Mouse (Mus musculus) megakaryocyte, embryonic 14.5 days (primary cell): ENCODE data around the gene Ppm1h. TPM values are rescaled to one million over a fixed set of nuclear protein-coding genes. Genes with fewer than 3 reads are reported as not detected.
A peak's percentile ranks its signal among the peaks of the same experiment; 100 is the strongest.

Experiments used
- H3K27me3 ChIP-seq: replicated peaks from 2 replicates; pipeline ENCODE3; 2012; ENCODE audit warnings: inconsistent platforms
- H3K36me3 ChIP-seq: replicated peaks from 2 replicates; pipeline ENCODE3; 2012; ENCODE audit warnings: low read length, inconsistent platforms, mixed read lengths
- H3K4me1 ChIP-seq: 2 replicates; pipeline ENCODE4 v1.6.1; 2012; ENCODE audit warnings: inconsistent platforms
- H3K4me3 ChIP-seq: replicated peaks from 2 replicates; pipeline ENCODE3; 2012; ENCODE audit warnings: moderate library complexity, mild to moderate bottlenecking, inconsistent platforms
- H3K9me3 ChIP-seq: 2 replicates; pipeline ENCODE4 v1.6.1; 2012; ENCODE audit warnings: inconsistent platforms
- FLI1 ChIP-seq: IDR thresholded peaks from 2 replicates; pipeline ENCODE4 v1.6.1; 2012; ENCODE audit warnings: low read length, inconsistent platforms, mixed read lengths
- GATA1 ChIP-seq: IDR thresholded peaks from 3 replicates; pipeline ENCODE4 v1.6.1; 2012; ENCODE audit warnings: mixed read lengths, low read length, inconsistent platforms, borderline replicate concordance
- polyA plus RNA-seq: library from polyadenylated mRNA; stranded (reverse); fragments of >175 nt; gene quantifications from 2 replicates; pipeline ENCODE4 v1.2.3, GENCODE M21; 2012; ENCODE audit warnings: low replicate concordance; ENCODE audit not compliant: insufficient read depth

The Ppm1h gene
- polyA plus RNA-seq, 1 experiment, result 5.5 TPM

DNA sequence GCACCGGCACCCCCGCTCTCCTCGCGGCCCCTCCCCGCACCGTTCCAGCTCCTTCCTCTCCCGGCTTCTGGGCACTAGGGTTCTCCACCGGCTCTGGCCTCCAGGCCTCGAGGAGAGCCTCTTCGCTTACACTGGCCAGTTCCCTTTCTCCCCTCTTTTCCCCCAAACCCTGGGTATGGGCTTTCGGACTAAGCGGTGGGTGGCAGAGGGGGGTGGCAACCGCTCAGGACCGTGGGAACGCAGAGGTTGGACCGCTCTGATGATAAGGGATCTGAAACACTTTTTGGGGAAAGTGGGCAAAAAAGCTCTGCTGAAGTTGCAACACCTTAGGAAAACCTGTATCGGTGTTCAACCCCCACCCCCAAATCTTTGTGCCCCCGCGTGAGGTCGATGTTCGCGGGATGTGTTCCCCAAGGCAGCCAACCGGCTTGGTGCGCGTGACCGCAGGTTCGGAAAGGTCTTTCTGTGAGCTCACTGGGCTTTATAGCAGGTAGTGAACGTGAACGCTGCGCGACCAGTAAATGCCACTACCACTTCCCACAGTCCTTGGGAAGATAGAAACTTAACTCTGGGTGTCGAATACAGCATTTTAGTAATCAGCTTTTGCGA lies 979 bp downstream of the Ppm1h start:
- H3K27me3 ChIP-seq, result peaks cover 40% of the 10 kb centered on the region
- no peak for TF ChIP-seq GATA1
- no peak for TF ChIP-seq FLI1
- no peaks in the 10 kb centered on the region for H3K36me3 ChIP-seq
- no peaks in the 10 kb centered on the region for H3K9me3 ChIP-seq
- peak overlapping the region; percentile 91 for H3K4me3 ChIP-seq
- peaks cover 24% of the 10 kb centered on the region for H3K4me1 ChIP-seq

DNA sequence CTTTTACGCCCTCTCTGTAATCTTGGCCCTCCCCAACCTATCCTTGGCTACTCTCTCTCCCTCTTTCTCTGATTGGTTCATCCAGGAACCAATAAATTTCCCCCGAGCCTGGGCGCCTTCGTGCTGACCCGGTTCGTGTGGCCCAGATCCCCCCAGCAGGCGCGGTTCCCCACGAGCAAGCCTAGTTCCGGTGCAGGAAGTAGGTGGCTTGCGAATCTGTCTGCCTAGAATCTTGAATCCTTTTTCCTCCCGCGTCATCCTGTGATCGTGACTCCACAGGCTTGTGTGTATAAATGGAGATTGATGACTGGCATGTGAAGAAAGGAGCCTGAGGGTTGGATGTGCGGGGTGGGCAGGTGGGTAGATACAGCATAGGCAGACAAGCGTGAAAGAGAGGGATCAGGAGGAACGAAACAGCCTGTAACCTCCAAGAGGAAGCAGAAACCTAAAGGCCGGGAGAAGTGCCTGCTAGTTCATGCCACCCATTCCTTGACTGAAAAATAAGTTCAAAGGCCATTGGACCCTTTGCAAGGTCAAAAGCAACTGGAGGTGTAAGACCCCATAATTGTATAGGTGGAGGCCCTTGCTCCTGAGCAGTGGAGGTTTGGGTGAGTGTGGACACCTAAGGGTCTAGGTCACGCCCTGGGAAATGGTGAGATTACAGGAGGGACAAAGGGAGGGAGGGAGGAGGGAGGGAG lies 2.0 kb downstream of the Ppm1h start:
- no peaks in the 10 kb centered on the region for H3K36me3 ChIP-seq
- TF ChIP-seq FLI1 (no peak), GATA1 (no peak)
- H3K4me3 ChIP-seq, result peak overlapping the region; percentile 91
- peaks cover 40% of the 10 kb centered on the region for H3K27me3 ChIP-seq
- peaks cover 24% of the 10 kb centered on the region for H3K4me1 ChIP-seq
- H3K9me3 ChIP-seq, result no peaks in the 10 kb centered on the region

- H3K4me1 ChIP-seq, result peaks cover 24% of the 10 kb centered on the region
- H3K9me3 ChIP-seq, result no peaks in the 10 kb centered on the region
These were observed 2.5 kb downstream of the Ppm1h start for GRCm38 (mm10) chr10:122681085-122681408.

GRCm38 (mm10) chr10:122683819-122684330 lies 5.3 kb downstream of the Ppm1h start:
- Histone ChIP-seq H3K4me3 (no peak overlapping the region), H3K36me3 (peaks cover 3% of the 10 kb centered on the region), H3K9me3 (no peaks in the 10 kb centered on the region), H3K4me1 (peaks cover 19% of the 10 kb centered on the region), H3K27me3 (peaks cover 25% of the 10 kb centered on the region)
- TF ChIP-seq GATA1, result no peak
- TF ChIP-seq FLI1, result no peak

More at GRCm38 (mm10) chr10:122681085-122681408, 2.5 kb downstream of the Ppm1h start:
- TF ChIP-seq FLI1 (no peak), GATA1 (no peak)
- Histone ChIP-seq H3K27me3 (peaks cover 40% of the 10 kb centered on the region), H3K4me3 (no peak overlapping the region), H3K36me3 (no peaks in the 10 kb centered on the region)

DNA sequence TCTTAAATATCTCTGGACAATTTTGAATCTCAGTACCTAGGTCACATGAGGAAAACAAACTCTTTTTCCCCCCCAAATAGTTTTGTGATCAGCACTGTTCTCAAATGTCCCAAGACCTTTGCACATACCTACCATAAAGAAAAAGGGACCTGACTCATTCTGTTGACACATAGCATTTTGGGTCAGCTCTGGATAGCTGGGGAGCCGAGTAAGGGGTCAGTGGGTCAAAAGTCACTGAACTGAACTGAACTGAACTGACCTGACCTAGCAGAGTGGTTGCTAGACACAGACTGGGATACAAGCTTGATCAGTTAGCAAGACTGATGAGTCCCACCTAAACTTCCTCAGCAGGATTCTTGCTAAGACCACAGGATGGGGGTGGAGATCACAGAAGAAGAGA lies 6.7 kb downstream of the Ppm1h start:
- Histone ChIP-seq H3K9me3 (no peaks in the 10 kb centered on the region), H3K4me3 (no peak overlapping the region), H3K36me3 (peaks cover 3% of the 10 kb centered on the region), H3K27me3 (peaks cover 11% of the 10 kb centered on the region), H3K4me1 (peaks cover 5% of the 10 kb centered on the region)
- no peak for TF ChIP-seq GATA1
- TF ChIP-seq FLI1, result no peak

DNA sequence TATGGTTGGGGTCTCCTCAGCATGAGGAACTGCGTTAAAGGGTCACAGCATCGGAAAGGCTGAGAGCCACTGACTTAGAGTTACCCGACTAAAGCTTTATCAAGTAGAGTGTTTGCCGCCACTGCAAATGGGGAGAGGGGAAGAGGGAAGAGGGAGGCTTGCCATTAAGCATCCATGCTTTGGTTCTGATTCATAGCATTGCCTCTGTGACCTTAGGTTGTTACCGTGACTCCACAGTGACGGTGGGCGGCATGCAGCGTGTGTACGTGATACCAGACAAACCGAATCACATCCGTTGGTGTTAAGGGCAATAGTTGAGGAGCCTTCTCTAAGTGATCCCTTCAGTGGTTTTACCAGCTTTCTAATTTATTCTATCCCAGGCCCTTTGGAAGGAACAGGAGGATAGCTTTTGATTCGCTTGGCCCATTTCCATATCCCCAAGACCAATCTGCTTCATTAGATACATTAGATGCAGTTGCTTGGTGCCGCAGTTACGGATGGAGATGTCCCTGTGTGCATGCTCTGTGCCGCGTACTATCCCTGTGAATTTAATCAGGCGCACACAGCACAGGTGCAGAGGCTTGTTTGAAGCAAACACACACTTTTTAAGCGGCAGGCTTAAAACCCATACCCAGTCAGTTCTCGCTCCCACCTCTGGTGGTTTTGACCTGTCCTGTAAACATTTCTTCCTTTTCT lies 7.4 kb downstream of the Ppm1h start:
- TF ChIP-seq GATA1 (no peak), FLI1 (no peak)
- Histone ChIP-seq H3K36me3 (peaks cover 3% of the 10 kb centered on the region), H3K4me1 (no peaks in the 10 kb centered on the region), H3K4me3 (peak overlapping the region; percentile 21), H3K27me3 (peaks cover 6% of the 10 kb centered on the region), H3K9me3 (no peaks in the 10 kb centered on the region)

- TF ChIP-seq FLI1, result no peak
- no peak for TF ChIP-seq GATA1
- Histone ChIP-seq H3K9me3 (no peaks in the 10 kb centered on the region), H3K4me1 (no peaks in the 10 kb centered on the region)
These were observed 12.1 kb downstream of the Ppm1h start for GRCm38 (mm10) chr10:122690698-122691097.

GRCm38 (mm10) chr10:122693158-122693777 lies 14.7 kb downstream of the Ppm1h start:
- no peaks in the 10 kb centered on the region for H3K36me3 ChIP-seq
- H3K27me3 ChIP-seq, result no peaks in the 10 kb centered on the region
- H3K4me1 ChIP-seq, result no peaks in the 10 kb centered on the region
- TF ChIP-seq GATA1 (no peak), FLI1 (no peak)
- H3K9me3 ChIP-seq, result peaks cover 10% of the 10 kb centered on the region; the same call in 1 of the 2 replicates
- H3K4me3 ChIP-seq, result no peak overlapping the region

More at GRCm38 (mm10) chr10:122690698-122691097, 12.1 kb downstream of the Ppm1h start:
- Histone ChIP-seq H3K4me3 (no peak overlapping the region), H3K36me3 (peaks cover 3% of the 10 kb centered on the region), H3K27me3 (no peaks in the 10 kb centered on the region)

- no peaks in the 10 kb centered on the region for H3K36me3 ChIP-seq
These were observed 15.5 kb downstream of the Ppm1h start for GRCm38 (mm10) chr10:122693911-122694618.

More at GRCm38 (mm10) chr10:122693911-122694618, 15.5 kb downstream of the Ppm1h start:
- H3K9me3 ChIP-seq, result peaks cover 10% of the 10 kb centered on the region; the same call in 1 of the 2 replicates
- H3K4me1 ChIP-seq, result no peaks in the 10 kb centered on the region
- H3K4me3 ChIP-seq, result no peak overlapping the region
- H3K27me3 ChIP-seq, result no peaks in the 10 kb centered on the region
- TF ChIP-seq FLI1, result no peak
- TF ChIP-seq GATA1, result no peak
